Mouse (Mus musculus) embryonic facial prominence, embryonic 12.5 days (tissue): ENCODE measurements around the gene Pik3cd. TPM values are rescaled to one million over a fixed set of nuclear protein-coding genes. Genes with fewer than 3 reads are reported as not detected.

Experiments
- ATAC-seq: fragments of 200-750 bp; cut with Nextera tagmentation; 2 replicates; pipeline ENCODE4 v1.8.0; 2017; ENCODE audit not compliant: insufficient number of reproducible peaks, insufficient read depth, low FRiP score, low TSS enrichment
- H3K27ac ChIP-seq: fragments of 300-500 bp; sonication (generic); 2 replicates; pipeline ENCODE4 v1.5.1; 2016; ENCODE audit warnings: mild to moderate bottlenecking
- H3K27me3 ChIP-seq: fragments of 300-500 bp; sonication (generic); 2 replicates; pipeline ENCODE4 v1.6.1; 2016; ENCODE audit warnings: mild to moderate bottlenecking, moderate library complexity
- H3K36me3 ChIP-seq: fragments of 300-500 bp; sonication (generic); 2 replicates; pipeline ENCODE4 v1.6.1; 2016; ENCODE audit warnings: mild to moderate bottlenecking
- H3K4me1 ChIP-seq: fragments of 300-500 bp; sonication (generic); 2 replicates; pipeline ENCODE4 v1.6.1; 2016
- H3K4me2 ChIP-seq: fragments of 300-500 bp; sonication (generic); replicated peaks from 2 replicates; pipeline ENCODE4 v1.6.1; 2016; ENCODE audit warnings: mild to moderate bottlenecking, moderate library complexity
- H3K4me3 ChIP-seq: fragments of 300-500 bp; sonication (generic); 2 replicates; pipeline ENCODE4 v1.5.1; 2016; ENCODE audit warnings: mild to moderate bottlenecking
- H3K9ac ChIP-seq: fragments of 300-500 bp; sonication (generic); 2 replicates; pipeline ENCODE4 v1.6.1; 2016; ENCODE audit warnings: mild to moderate bottlenecking, moderate library complexity
- H3K9me3 ChIP-seq: fragments of 300-500 bp; sonication (generic); 2 replicates; pipeline ENCODE4 v1.6.1; 2016; ENCODE audit warnings: mild to moderate bottlenecking, moderate library complexity
- WGBS: fragments of 180-500 bp; shearing (Covaris S2); methylation state at CpG from one replicate; pipeline ENCODE4 v1.1.7; 2016; 5-methylcytosine and 5-hydroxymethylcytosine counted together
- polyA plus RNA-seq: library from polyadenylated mRNA; unstranded; fragments of >200 nt; fragmentation: Nextera tagmentation; extraction: Ambion mirVana; gene quantifications from 2 replicates; pipeline ENCODE4 v1.2.1, GENCODE M21; 2016

The Pik3cd gene
- polyA plus RNA-seq, 1 experiment from 2014 or later: 5.5 TPM

DNA sequence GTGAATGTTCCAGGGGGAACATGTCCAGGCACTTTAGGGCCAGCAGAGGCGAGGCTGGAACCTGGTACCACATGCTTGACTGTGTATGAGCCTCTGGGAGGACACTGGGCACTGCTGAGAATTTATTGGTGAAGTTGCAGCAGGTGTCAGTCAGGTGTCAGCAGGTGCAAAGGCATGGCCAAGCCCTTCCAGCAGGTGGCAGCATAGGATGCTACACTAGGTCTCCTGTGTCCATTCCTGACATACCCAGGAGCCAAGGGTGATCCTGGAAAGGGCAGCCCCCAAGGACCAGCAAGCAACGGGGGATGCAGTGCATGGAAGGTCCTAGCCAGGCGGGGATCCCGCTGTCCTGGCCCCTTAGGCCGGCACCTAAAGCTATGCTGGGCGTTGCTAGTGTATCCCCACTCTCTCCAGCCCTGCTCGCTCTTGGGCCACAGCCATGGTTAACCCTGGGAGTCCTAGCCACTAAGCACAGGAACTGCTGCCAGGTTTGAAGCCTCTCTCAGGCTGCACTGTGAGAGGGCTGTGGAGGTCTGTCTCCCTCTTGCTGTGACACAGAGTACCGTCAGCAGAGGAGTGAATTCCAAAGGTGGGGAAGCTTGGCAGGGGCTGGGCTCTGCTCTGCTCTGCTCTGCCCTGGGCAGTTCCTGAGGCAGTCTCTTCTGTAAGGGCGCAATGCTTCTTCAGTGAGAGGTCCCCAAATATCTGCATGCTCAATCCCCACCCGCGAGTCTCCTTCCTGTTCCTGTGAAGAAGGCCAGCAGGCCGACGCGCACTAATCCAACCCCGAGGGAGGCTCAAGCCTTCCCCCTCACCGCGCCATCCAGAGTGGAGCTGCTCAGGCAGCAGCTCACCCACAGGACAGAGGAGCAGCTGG is 21.7 kb upstream of the Pik3cd start:
- H3K4me3 ChIP-seq: no peak overlapping the region
- no peak overlapping the region for H3K4me2 ChIP-seq
- no peak overlapping the region for H3K9ac ChIP-seq
- no peak for ATAC-seq
- no peaks in the 10 kb centered on the region for H3K27me3 ChIP-seq
- H3K27ac ChIP-seq: no peak overlapping the region
- H3K36me3 ChIP-seq: peaks cover 86% of the 10 kb centered on the region
- WGBS: 73% methylated on average over 17 of the region's 17 CpGs
- H3K4me1 ChIP-seq: 0 out of 2 replicates have a peak, but pooled peaks cover 2% of the 10 kb centered on the region
- no peaks in the 10 kb centered on the region for H3K9me3 ChIP-seq

DNA sequence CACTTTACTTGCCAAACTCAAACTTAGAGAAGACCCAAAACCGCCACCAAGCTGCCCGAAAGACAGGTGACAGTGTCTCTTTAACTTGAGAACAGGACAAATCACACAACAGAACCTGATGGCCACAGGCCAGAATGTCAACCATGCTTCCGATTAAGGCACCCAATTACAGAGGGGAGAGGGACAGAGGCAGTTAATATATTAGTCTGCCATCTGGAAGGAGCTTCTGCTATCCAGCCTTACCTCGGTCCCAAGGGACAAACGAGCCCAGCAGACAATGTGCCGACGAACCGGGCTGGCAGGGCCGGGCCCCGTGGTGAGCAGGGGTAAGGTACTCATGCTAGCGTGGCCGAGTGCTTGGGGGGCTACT is 20.6 kb upstream of the Pik3cd start:
- H3K4me2 ChIP-seq: no peak overlapping the region
- peaks cover 91% of the 10 kb centered on the region for H3K36me3 ChIP-seq
- H3K27ac ChIP-seq: no peak overlapping the region
- H3K27me3 ChIP-seq: no peaks in the 10 kb centered on the region
- H3K4me1 ChIP-seq: no peaks in the 10 kb centered on the region
- no peaks in the 10 kb centered on the region for H3K9me3 ChIP-seq
- whole genome bisulfite sequencing: 85% methylated on average over 12 of the region's 12 CpGs
- no peak for ATAC-seq
- H3K4me3 ChIP-seq: no peak overlapping the region
- no peak overlapping the region for H3K9ac ChIP-seq

DNA sequence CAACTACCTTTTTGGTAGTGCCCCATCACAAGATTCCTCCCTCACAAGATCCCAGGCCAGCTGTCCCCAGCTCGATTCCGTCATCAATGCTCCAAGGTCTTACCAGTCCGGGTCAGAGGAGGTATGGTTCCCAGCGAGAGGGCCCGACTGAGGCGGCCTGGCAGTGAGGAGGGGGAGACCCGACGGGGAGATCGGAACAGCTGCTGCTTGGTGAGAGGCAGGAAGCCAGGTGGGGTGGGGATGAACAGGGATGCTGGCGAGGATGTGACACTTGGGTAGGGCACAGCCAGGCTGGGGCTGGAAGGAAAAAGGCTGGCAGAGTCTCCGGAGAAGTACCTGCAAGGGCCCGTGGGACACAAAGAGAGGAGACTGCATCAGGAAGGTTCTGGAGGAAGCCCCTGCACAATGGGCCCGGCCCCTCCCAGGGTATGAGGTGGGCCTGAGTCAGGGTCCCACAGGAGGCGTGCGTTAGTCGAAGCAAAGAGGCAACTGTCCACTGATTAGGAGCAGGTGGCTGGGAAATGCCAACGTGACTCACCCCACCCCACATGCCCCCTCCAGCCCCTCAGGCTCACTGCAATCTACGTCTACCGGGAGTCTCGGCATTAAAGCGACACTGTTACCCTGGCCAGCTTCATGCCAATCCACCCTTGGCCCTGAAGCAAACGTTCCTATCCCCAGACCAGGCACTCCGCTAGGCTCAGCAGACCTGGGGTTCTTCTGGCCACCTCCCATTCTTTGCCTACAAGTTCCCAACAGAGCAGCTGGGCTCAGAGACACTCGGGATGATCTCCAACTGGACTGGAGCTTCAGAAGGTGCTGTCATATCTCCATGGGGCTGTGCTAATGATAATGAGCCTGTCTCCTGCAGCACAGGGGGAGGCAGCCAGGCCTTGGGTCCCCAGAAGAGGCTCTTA is 20.0 kb upstream of the Pik3cd start:
- Histone ChIP-seq H3K27me3 (no peaks in the 10 kb centered on the region), H3K9ac (no peak overlapping the region), H3K27ac (no peak overlapping the region), H3K36me3 (peaks cover 91% of the 10 kb centered on the region), H3K9me3 (no peaks in the 10 kb centered on the region), H3K4me1 (no peaks in the 10 kb centered on the region), H3K4me2 (no peak overlapping the region), H3K4me3 (no peak overlapping the region)
- ATAC-seq: no peak
- 79% methylated on average over 24 of the region's 24 CpGs for WGBS

DNA sequence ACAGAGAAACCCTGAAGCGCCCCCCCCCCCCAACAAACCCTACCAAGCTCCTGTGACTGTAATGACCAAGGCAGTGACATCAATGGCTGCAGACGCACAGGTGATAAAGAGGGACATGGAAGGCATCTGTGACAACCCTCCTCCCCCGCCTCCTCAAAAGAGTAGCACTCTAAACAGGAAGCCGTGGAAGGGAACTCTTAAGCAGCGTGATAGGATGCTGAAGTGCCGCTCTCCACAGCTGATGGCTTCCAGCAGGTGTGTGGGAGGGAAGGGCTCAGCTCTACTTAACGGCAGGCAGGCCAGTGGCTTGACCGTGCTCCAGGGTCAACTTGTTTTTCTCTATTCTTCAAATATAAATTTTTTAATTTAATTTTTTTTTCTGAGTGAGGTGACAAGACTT is 18.8 kb upstream of the Pik3cd start:
- Histone ChIP-seq H3K4me3 (no peak overlapping the region), H3K9me3 (no peaks in the 10 kb centered on the region), H3K36me3 (peaks cover 91% of the 10 kb centered on the region), H3K9ac (no peak overlapping the region), H3K27ac (no peak overlapping the region), H3K27me3 (no peaks in the 10 kb centered on the region), H3K4me1 (no peaks in the 10 kb centered on the region), H3K4me2 (no peak overlapping the region)
- no peak for ATAC-seq
- WGBS: 85% methylated on average over 8 of the region's 8 CpGs

GRCm38 (mm10) chr4:149719686-149720085 is 17.3 kb upstream of the Pik3cd start:
- Histone ChIP-seq H3K9me3 (no peaks in the 10 kb centered on the region), H3K9ac (no peak overlapping the region), H3K36me3 (peaks cover 91% of the 10 kb centered on the region), H3K4me3 (no peak overlapping the region), H3K27ac (no peak overlapping the region), H3K4me2 (no peak overlapping the region), H3K4me1 (no peaks in the 10 kb centered on the region), H3K27me3 (no peaks in the 10 kb centered on the region)
- 79% methylated on average over 6 of the region's 6 CpGs for WGBS
- ATAC-seq: no peak

- Histone ChIP-seq H3K36me3 (peaks cover 51% of the 10 kb centered on the region), H3K4me3 (no peak overlapping the region), H3K9me3 (no peaks in the 10 kb centered on the region), H3K4me1 (no peaks in the 10 kb centered on the region), H3K9ac (no peak overlapping the region), H3K27me3 (no peaks in the 10 kb centered on the region), H3K27ac (no peak overlapping the region), H3K4me2 (no peak overlapping the region)
- ATAC-seq: no peak
- WGBS: 72% methylated on average over 3 of the region's 3 CpGs
Observed at GRCm38 (mm10) chr4:149714542-149714941, 12.2 kb upstream of the Pik3cd start.

- Histone ChIP-seq H3K4me2 (no peak overlapping the region), H3K9ac (no peak overlapping the region), H3K36me3 (peaks cover 25% of the 10 kb centered on the region), H3K9me3 (no peaks in the 10 kb centered on the region), H3K27me3 (no peaks in the 10 kb centered on the region), H3K4me1 (no peaks in the 10 kb centered on the region), H3K4me3 (no peak overlapping the region), H3K27ac (no peak overlapping the region)
- WGBS: 18% methylated on average over 7 of the region's 7 CpGs
- no peak for ATAC-seq
Observed at GRCm38 (mm10) chr4:149711955-149712354, 9.6 kb upstream of the Pik3cd start.

GRCm38 (mm10) chr4:149711485-149711884 is 9.1 kb upstream of the Pik3cd start:
- Histone ChIP-seq H3K36me3 (peaks cover 20% of the 10 kb centered on the region), H3K4me2 (no peak overlapping the region), H3K9me3 (no peaks in the 10 kb centered on the region), H3K27me3 (no peaks in the 10 kb centered on the region), H3K4me3 (no peak overlapping the region), H3K4me1 (no peaks in the 10 kb centered on the region), H3K27ac (no peak overlapping the region), H3K9ac (no peak overlapping the region)
- ATAC-seq: no peak
- WGBS: 93% methylated on average over 5 of the region's 5 CpGs

DNA sequence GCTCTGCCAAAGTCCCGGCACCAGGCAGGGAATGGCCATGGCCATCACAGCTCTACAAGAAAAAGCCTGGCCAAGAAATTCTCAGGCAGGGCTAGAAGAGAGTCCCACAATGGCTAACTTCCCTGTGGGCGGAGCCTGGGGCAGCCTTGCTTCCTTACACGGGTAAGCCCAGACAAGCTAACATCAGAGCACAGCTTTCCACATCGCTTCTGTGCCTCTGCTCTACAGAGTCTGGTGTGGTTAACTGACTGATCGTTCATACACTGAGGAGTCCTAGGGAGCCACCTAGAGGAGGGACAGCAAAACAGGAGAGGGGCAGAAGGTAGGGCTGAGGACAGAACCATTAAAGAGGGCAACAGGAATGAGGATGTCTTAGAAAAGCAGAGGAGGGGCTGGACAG is 8.1 kb upstream of the Pik3cd start:
- H3K4me1 ChIP-seq: no peaks in the 10 kb centered on the region
- ATAC-seq: peak; percentile 62; the same call in 1 of the 2 replicates
- H3K9me3 ChIP-seq: no peaks in the 10 kb centered on the region
- H3K4me2 ChIP-seq: no peak overlapping the region
- H3K36me3 ChIP-seq: peaks cover 10% of the 10 kb centered on the region
- WGBS: 22% methylated on average over 5 of the region's 5 CpGs
- H3K27me3 ChIP-seq: no peaks in the 10 kb centered on the region
- H3K9ac ChIP-seq: no peak overlapping the region
- no peak overlapping the region for H3K27ac ChIP-seq
- H3K4me3 ChIP-seq: no peak overlapping the region

DNA sequence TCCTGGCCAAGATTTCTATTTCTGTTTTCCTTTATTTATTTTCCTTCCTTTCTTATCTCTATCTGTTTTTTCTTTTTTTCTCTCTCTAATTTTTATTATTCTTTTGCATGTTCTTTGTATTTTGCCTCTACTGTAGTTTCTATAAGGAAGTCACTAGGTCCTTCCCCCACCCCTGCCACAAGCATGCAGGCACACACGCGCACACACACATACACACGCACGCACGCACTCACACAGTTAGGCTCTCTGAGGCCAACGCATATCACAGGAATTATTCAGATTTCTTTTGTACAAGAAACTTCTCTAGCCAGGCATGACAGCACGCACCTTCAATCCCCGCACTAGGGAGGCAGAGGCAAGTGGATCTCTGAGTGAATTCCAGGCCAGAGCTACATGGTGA is 3.6 kb upstream of the Pik3cd start:
- H3K4me2 ChIP-seq: no peak overlapping the region
- no peak for ATAC-seq
- no peak overlapping the region for H3K9ac ChIP-seq
- 0 out of 2 replicates have a peak, but pooled peaks cover 2% of the 10 kb centered on the region for H3K4me1 ChIP-seq
- no peaks in the 10 kb centered on the region for H3K36me3 ChIP-seq
- 90% methylated on average over 8 of the region's 8 CpGs for WGBS
- H3K4me3 ChIP-seq: no peak overlapping the region
- H3K9me3 ChIP-seq: no peaks in the 10 kb centered on the region
- H3K27me3 ChIP-seq: no peaks in the 10 kb centered on the region
- H3K27ac ChIP-seq: no peak overlapping the region

DNA sequence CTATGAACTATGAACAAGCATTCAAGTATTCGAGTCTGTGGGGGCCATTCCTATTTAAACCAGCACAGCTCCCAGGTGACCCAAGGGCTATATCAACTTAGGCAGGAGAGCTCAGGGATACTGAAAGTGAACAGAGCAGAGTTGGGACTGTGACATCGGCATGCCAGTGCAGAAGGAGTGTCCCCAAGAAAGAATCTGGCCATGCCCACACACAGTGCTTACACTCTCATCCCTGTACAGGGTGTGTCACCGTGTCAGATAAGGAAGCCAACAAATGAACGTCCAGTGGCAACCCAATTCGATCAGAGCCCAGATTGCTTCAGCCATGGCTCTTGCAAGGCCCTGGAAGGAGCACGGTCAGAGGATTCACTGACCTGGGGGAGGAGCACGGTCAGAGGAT is 2.9 kb upstream of the Pik3cd start:
- no peaks in the 10 kb centered on the region for H3K36me3 ChIP-seq
- H3K9me3 ChIP-seq: no peaks in the 10 kb centered on the region
- H3K4me2 ChIP-seq: no peak overlapping the region
- ATAC-seq: no peak
- WGBS: 79% methylated on average over 7 of the region's 7 CpGs
- H3K27me3 ChIP-seq: no peaks in the 10 kb centered on the region
- no peak overlapping the region for H3K9ac ChIP-seq
- 0 out of 2 replicates have a peak, but pooled peaks cover 2% of the 10 kb centered on the region for H3K4me1 ChIP-seq
- H3K27ac ChIP-seq: no peak overlapping the region
- H3K4me3 ChIP-seq: no peak overlapping the region
